Mouse (Mus musculus): ENCODE results near the gene Chfr.

DNA sequence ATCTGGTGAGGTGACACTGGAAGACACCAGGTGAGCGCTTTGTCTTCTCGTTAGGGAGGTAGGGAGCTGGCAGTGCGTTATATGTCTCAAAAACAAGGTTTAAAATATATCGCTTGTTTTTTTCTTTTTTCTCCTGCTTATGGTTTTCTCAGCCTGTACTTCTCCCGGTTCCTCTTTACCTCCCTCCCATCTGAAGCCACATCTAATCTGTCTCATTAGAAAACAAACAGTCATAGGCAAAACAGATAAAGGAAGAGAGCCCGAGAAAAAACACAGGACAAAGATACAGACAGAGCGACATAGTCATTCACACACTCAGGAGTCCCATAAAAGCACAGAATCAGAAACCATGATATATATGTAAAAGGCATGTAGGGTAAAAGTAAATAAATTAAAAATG, 4.8 kb downstream of the Chfr start:
- no peak for TF ChIP-seq POLR2A (IDR thresholded peaks at IDR 0.05; ENCODE audit: low read depth, low read length)
- TF ChIP-seq CTCF (IDR thresholded peaks at IDR 0.05; ENCODE audit: extremely low read depth, insufficient read length, insufficient replicate concordance, low read depth, low read length): no peak

Data from small intestine, adult 2 months (tissue).